Comparison of ENCODE assay signal across 8 mouse cellular contexts in the genomic region with DNA sequence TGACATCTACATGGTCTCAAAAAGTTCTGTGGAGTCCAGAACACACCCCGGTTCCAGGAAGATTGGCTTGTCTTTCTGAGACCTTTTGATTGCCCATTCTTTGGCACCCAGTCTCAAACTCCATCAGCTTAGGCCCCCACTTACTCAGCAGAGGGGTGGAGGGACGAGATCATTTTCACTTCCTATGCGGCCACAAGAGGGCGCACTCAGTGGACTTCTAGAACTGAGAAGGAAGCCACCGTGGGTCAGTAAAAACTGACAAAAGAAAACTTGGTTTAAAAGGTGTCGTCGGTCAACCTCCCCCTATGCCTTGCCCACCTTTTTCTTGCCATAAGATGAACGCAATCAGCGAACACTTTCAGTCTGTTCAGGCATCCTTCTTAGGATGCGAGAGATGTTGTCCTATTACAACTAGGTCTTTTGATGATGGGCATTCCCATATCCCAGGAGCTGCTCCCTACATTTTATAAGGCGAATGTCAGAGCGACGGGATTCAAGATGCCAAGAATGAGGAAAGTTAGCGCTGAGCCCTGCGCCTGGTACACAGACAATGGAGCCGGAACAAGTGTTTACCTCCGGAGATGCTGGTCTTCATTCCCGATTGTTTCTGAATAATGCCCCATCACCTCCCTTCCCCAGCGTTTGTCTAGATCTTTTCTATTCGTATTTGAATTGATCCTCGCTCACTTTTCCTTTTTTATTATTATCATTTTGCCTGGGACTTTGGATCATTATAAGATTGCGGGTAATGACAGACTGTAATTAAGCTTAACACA. TPM values are rescaled to one million over a fixed set of nuclear protein-coding genes. Genes with fewer than 3 reads are reported as not detected.
A peak's percentile ranks its signal among the peaks of the same experiment; 100 is the strongest.
DNase-seq lines count a peak whose midpoint lies in the region; ATAC-seq lines count a peak whose summit lies in the region.

No protein-coding gene starts in this region.

- peak overlapping the region; percentile 34 for H3K4me3 ChIP-seq in hindbrain, embryonic 15.5 days

- DNase-seq in ZHBTc4 (ENCODE audit: low read depth, low spot score), result peak; percentile 72
- DNase-seq in cerebellum, postnatal 10 days, result peak; percentile 91 to 92
- peak; percentile 57 to 67 for DNase-seq in frontal cortex, postnatal 25 days (ENCODE audit: low spot score in 2 of 2)
- peak; percentile 63 to 65 for DNase-seq in layer of hippocampus, postnatal 36 days
- peak; percentile 81 for DNase-seq in lung, postnatal 36 days
- peak; percentile 82 for DNase-seq in right cerebral cortex, postnatal 14 days

- H3K4me1 ChIP-seq in hindbrain, embryonic 15.5 days (replicated peaks), result peaks cover 6% of the 10 kb centered on the region

- 22% methylated on average over 22 of the region's 22 CpGs for WGBS in hindbrain, embryonic 15.5 days

- no peak overlapping the region for H3K27ac ChIP-seq in hindbrain, embryonic 15.5 days (replicated peaks)

- peak overlapping the region; percentile 30 for H3K9ac ChIP-seq in hindbrain, embryonic 15.5 days

- no peaks in the 10 kb centered on the region for H3K9me3 ChIP-seq in hindbrain, embryonic 15.5 days

- H3K27me3 ChIP-seq in hindbrain, embryonic 15.5 days, result no peaks in the 10 kb centered on the region

- peak overlapping the region; percentile 57 for H3K4me2 ChIP-seq in hindbrain, embryonic 15.5 days

- H3K36me3 ChIP-seq in hindbrain, embryonic 15.5 days, result no peaks in the 10 kb centered on the region

- peak; percentile 61 for ATAC-seq in hindbrain, embryonic 15.5 days (ENCODE audit: low FRiP score, low read depth)
- no peak for ATAC-seq in erythroid progenitor cell, adult 5-6 weeks (replicated peaks; ENCODE audit: low FRiP score, poor library complexity, severe bottlenecking)

RNA-seq across cellular contexts. Expression of a gene that starts 44.1 kb away (rescaled TPM):
- 13.2 and 14.3 TPM in 2 replicates for polyA plus RNA-seq in hindbrain, embryonic 15.5 days (2015; fragmentation: Nextera tagmentation; extraction: Ambion mirVana)
- total RNA-seq in layer of hippocampus, postnatal 36 days (2021), result 10 to 100 TPM; 61.5 to 66.2 TPM
- total RNA-seq in erythroid progenitor cell, adult 5-6 weeks (2015; ENCODE audit: low replicate concordance), result not detected in 2 replicates
- 0.64 TPM in 1 of 2 replicates, not detected in the other for total RNA-seq in erythroid progenitor cell, adult 5-6 weeks (2017; ENCODE audit: low replicate concordance)

RNA-seq across cellular contexts. Expression of a gene that starts 50.8 kb away (rescaled TPM):
- 5.2 and 5.7 TPM in 2 replicates for polyA plus RNA-seq in hindbrain, embryonic 15.5 days (2015; fragmentation: Nextera tagmentation; extraction: Ambion mirVana)
- 10 to 100 TPM; 21.5 to 23.4 TPM for total RNA-seq in layer of hippocampus, postnatal 36 days (2021)
- not detected in 2 replicates for total RNA-seq in erythroid progenitor cell, adult 5-6 weeks (2015; ENCODE audit: low replicate concordance)
- not detected in 2 replicates for total RNA-seq in erythroid progenitor cell, adult 5-6 weeks (2017; ENCODE audit: low replicate concordance)

Comparison
In these comparisons a context has a peak if more than half of its experiments do, and no peak if none do; other contexts are left out.
1. RNA of a gene that starts 44.1 kb away (total RNA-seq): 61.5 to 66.2 TPM in layer of hippocampus, postnatal 36 days; 0.64 TPM in erythroid progenitor cell, adult 5-6 weeks; every median in the first group is over 10 times any median in the second.
2. RNA of a gene that starts 50.8 kb away (total RNA-seq): 21.5 to 23.4 TPM in layer of hippocampus, postnatal 36 days; not detected in erythroid progenitor cell, adult 5-6 weeks; every median in the first group is over 10 times any median in the second.
3. Peak in every context shown above with its lines, with median percentiles within 50 percentile points of each other: DNase-seq.